Mouse (Mus musculus) neutrophil, adult 83 days (primary cell): Measurements from ENCODE around the gene Cenpi. TPM values are rescaled to one million over a fixed set of nuclear protein-coding genes. Genes with fewer than 3 reads are reported as not detected.

Experiments used
- total RNA-seq, 2 experiments: library from RNA; stranded (reverse); gene quantifications; one replicate each; pipeline ENCODE4 v1.2.4; 2023

The Cenpi gene
- 10 to 100 TPM; 11.2 to 13.1 TPM for total RNA-seq

DNA sequence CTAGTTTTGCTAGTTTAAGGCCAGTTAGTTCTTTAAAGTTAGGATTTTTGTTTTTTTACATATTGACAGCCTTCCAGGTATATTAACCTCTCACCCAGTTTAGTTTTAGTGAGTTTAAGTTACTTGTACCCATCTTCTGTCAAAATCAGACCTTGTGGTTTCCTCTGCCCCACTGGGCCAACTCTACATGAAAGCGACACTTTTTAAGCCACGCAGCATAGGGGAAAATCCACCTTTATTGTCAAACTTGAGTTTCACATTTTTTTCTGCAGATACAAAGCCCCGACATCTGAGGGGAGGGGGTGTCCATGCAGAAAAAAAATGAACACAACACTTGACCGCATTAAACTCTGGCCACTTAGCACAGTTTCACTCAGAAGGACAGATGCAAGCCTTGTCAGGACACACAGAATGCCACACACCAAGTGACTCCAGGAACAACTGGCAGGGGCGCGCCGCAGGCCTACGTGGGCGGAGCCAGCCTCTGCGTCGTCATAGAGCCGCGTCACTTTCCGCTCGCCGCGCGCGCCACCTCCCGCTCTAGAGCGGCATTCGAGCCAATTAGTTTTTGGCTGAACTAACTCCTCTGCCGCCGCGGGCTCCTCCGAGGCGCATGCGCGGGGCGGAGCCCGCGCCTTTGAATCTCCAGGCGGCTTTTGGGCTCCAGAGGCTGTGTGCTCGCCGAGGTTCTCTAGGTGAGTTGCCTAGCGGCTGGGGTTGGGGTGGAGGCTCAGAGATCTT, at the start of gene Cenpi:
Gene Cenpi, plus strand, starts transcription at position 551 of the 741 bp plus-strand sequence.

DNA sequence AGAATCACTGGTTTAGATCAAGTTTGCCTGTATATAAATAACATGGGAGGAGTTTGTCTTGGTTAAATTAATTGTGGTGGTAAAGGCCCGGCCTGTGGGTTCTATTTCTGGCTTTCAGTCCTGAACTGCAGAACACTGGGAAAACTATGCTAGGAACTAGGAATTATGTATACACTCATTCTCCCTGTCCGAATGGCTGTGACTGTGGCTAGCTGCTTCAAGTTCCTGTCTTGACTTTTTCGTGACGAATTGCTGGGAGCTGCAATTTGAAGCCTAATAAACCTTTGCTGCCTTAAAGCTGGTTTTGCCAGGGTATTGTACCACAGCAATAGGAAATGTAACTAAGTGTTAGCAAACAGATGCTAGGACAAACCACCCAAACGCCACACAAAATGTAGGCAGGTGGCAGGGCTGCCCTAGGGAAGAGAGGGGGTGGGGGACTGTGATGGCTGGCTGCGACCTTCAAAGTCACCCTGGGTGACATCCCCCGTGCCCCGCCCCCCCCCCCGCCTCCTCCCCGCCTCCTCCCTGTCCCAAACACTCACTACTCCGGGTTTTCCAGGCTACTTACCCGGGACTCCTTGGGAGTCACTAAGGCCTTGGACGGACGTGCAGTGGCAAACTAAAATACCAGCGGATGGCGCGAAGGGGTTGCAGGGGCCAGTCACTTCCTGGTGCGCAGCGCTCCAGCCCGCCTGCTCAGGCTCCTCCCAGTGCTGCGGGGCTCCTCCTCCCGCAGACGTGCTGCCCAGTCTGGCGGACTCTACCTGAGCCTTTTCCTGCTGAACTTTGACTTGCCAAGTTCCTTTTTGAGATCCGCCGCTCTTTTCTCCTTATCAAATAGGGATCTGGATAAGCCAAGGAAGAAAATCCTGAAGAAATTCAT, 31.4 kb upstream of the Cenpi start, which contains the start of gene Trmt2b:
Gene Trmt2b, minus strand, starts transcription at position 710 of the 886 bp plus-strand sequence.

DNA sequence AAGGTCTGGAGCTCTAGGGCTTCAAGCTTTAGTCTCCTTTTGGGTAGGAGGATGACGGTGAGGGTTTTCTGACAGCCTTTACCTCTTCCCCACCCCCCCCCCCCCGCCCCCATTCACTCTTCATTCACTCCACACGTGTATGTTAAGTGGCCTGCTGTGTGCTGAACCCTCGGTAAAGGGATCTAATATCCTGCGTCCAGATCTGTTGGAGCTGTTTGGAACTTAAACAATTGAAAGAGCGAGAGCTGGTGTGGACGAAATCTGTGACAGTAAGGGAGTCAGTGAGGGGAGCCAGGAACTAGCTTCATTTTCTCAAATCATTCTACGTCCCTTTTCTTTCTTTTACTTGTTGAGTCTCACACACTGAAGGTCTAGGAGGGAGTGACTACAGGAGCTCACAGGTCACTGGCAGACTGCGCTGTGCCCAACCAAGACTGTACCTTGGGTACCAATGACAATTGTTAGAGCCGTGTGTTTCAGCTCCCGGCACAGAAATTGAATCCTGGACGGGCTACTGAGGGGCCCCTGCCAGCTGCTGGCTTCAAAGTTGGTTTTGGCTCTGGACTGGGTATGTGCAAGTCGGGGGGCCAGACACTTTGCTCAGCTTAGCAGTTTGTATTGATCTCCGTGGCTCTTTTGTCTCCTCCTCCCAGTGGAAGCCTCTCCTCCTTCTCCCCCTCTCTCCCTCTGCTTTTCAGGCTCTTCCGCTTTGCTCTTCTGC, 96.1 kb downstream of the Cenpi start, which contains the start of gene Drp2:
Gene Drp2, plus strand, starts transcription at position 689 of the 721 bp plus-strand sequence.

Other genes with a start within 250 kb of the Cenpi start
- gene Cstf2, start 248.9 kb upstream of the Cenpi start, total RNA-seq: 10 to 100 TPM; 15.5 to 19.4 TPM
- under 1 TPM; 0.11 to 0.60 TPM for gene Xkrx, start 146.0 kb upstream of the Cenpi start, total RNA-seq
- gene Arl13a, start 120.6 kb upstream of the Cenpi start, total RNA-seq: not detected
- not detected for gene Nox1, start 86.1 kb upstream of the Cenpi start, total RNA-seq
- 10 to 100 TPM; 14.6 to 16.4 TPM for gene Trmt2b, start 31.1 kb upstream of the Cenpi start, total RNA-seq
- gene Tmem35a, start 12.9 kb upstream of the Cenpi start, total RNA-seq: not detected
- gene Drp2, start 96.5 kb downstream of the Cenpi start, total RNA-seq: under 1 TPM; 0.29 to 0.42 TPM
- gene Taf7l, start 168.4 kb downstream of the Cenpi start, total RNA-seq: not detected
- 10 to 100 TPM; 13.0 to 13.5 TPM for gene Timm8a1, start 233.8 kb downstream of the Cenpi start, total RNA-seq